Mouse (Mus musculus): Measurements from ENCODE around the gene Tnni2.

GRCm38 (mm10) chr7:142439966-142440365, 1.6 kb upstream of the Tnni2 start:
- TF ChIP-seq POLR2A (IDR thresholded peaks at IDR 0.05; ENCODE audit: control insufficient read depth, extremely low read depth, insufficient read depth, low read length, poor library complexity) (no peak), CTCF (IDR thresholded peaks at IDR 0.05; ENCODE audit: borderline replicate concordance, control insufficient read depth, extremely low read depth, insufficient read depth, low read length, poor library complexity) (no peak)
